Mouse (Mus musculus): ENCODE results near the gene 4930404H24Rik.

Gene 4930404H24Rik

GRCm38 (mm10) chr2:153533981-153534380, 41.4 kb downstream of the 4930404H24Rik start:
- DNase-seq (ENCODE audit: low spot score), result no peak

DNA sequence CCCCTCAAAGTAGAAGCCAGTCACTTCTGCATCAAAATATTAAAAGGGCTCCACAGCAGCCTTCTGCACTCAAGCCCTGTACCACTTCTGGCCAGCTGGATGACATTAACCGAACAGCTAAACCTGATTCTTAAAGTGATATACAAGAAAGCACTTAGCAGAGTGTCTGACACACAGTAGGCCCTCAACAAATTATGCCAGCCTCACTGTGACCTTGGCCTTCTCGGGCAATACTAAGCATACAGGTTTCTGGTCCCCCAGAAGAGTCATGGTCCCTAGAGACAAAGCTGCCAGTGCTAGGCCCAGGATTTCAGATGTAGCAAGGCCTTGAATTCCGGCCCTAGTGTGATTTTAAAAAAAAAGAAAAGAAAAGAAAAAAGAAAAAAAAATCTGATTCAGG, 46.3 kb downstream of the 4930404H24Rik start:
- DNase-seq (ENCODE audit: low spot score), result no peak

DNA sequence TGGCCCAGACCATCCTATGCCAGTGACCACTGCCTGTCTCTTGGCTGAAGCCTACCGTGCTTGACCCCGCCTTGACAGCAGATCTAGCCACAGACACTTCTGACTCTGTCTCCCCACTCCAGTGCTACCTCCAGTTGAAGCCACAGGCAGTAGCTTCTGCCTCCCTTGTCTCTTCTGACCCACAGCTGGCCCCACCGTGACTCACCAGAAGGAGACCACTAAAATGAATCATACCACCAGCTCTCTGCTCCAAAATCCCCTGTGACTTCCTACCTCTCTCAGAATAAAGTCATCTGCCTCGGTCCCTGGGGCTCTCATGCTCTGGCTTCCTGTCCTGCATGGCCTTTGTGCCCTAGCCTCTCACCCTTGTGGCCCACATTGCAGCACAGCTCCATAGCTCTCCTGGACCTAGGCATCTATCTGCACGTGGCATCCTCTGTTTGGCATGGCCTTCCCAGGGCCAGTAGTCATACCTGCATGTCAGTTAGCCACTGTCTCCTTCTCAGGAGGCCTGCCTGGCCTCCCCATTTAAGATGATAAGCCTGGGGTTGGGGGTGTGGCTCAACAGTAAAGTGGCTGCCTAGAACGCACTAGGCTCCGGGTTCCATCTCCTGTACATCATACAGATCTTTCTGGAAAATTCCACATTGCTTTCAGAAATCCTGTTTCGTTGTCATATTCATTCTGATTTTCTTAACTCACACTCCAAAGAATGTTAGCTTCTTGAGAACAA, 50.5 kb downstream of the 4930404H24Rik start:
- no peak for DNase-seq (ENCODE audit: low spot score)

All from ovary, postnatal 10 days (tissue).